Mouse (Mus musculus) liver, embryonic 11.5 days (tissue): ENCODE measurements around the gene Nans. TPM values are rescaled to one million over a fixed set of nuclear protein-coding genes. Genes with fewer than 3 reads are reported as not detected.
A peak's percentile ranks its signal among the peaks of the same experiment; 100 is the strongest.

ENCODE experiments used
- ATAC-seq: fragments of 200-750 bp; cut with Nextera tagmentation; replicated peaks from 2 replicates; pipeline ENCODE4 v1.8.0; 2017; ENCODE audit warnings: moderate number of reproducible peaks, mild to moderate bottlenecking, moderate TSS enrichment, moderate library complexity; ENCODE audit not compliant: low FRiP score
- DNase-seq: peaks from one replicate; pipeline ENCODE4 v3.0.0-alpha.2; 2017; ENCODE audit warnings: low spot score
- H3K27ac ChIP-seq: fragments of 300-500 bp; sonication (generic); 2 replicates; pipeline ENCODE4 v1.5.1; 2014; ENCODE audit warnings: mild to moderate bottlenecking, low read depth, low read length, control low read depth
- H3K27me3 ChIP-seq: fragments of 300-500 bp; sonication (generic); replicated peaks from 2 replicates; pipeline ENCODE4 v1.6.1; 2014; ENCODE audit warnings: low read length, mixed read lengths; ENCODE audit not compliant: control insufficient read depth, insufficient read depth
- H3K36me3 ChIP-seq: fragments of 300-500 bp; sonication (generic); 2 replicates; pipeline ENCODE4 v1.6.1; 2014; ENCODE audit warnings: mild to moderate bottlenecking, low read length, moderate library complexity, mixed read lengths; ENCODE audit not compliant: control insufficient read depth, insufficient read depth
- H3K4me1 ChIP-seq: fragments of 300-500 bp; sonication (generic); replicated peaks from 2 replicates; pipeline ENCODE4 v1.6.1; 2014; ENCODE audit warnings: low read length, mixed read lengths; ENCODE audit not compliant: control insufficient read depth, insufficient read depth
- H3K4me2 ChIP-seq: fragments of 300-500 bp; sonication (generic); 2 replicates; pipeline ENCODE4 v1.6.1; 2014; ENCODE audit warnings: mild to moderate bottlenecking, control low read depth, moderate library complexity
- H3K4me3 ChIP-seq: fragments of 300-500 bp; sonication (generic); 2 replicates; pipeline ENCODE4 v1.5.1; 2014; ENCODE audit warnings: low read depth, low read length, control low read depth
- H3K9ac ChIP-seq: fragments of 300-500 bp; sonication (generic); 2 replicates; pipeline ENCODE4 v1.6.1; 2014; ENCODE audit warnings: low read depth, low read length, control low read depth
- H3K9me3 ChIP-seq: fragments of 300-500 bp; sonication (generic); 2 replicates; pipeline ENCODE4 v1.6.1; 2016; ENCODE audit warnings: low read length, inconsistent platforms, mixed read lengths; ENCODE audit not compliant: control insufficient read depth
- WGBS: fragments of 180-500 bp; shearing (Covaris S2); extraction: QIAGEN DNeasy Blood & Tissue Kit; methylation state at CpG from one replicate; pipeline ENCODE4 v1.1.7; 2014; 5-methylcytosine and 5-hydroxymethylcytosine counted together
- polyA plus RNA-seq: library from polyadenylated mRNA; unstranded; fragments of >200 nt; fragmentation: Nextera tagmentation; extraction: Ambion mirVana; gene quantifications from 2 replicates; pipeline ENCODE4 v1.2.1, GENCODE M21; 2014

Gene Nans
- 108 and 109 TPM in 2 replicates for polyA plus RNA-seq

GRCm38 (mm10) chr4:46489028-46489925 lies at the start of gene Nans:
Nans (plus strand) TSS chr4:46489248.
- H3K27ac ChIP-seq, result peak within 1 kb of the TSS; percentile 49; the same call in 1 of the 2 replicates
- under 1% methylated on average over 58 of the region's 58 CpGs for whole genome bisulfite sequencing
- H3K4me2 ChIP-seq, result peak within 1 kb of the TSS; percentile 90
- H3K27me3 ChIP-seq, result no peaks in the 10 kb centered on the region
- H3K9me3 ChIP-seq, result no peaks in the 10 kb centered on the region
- peak within 1 kb of the TSS; percentile 76 for H3K4me3 ChIP-seq
- ATAC-seq (peak; percentile 96), DNase-seq (peak; percentile 94)
- peaks cover 14% of the 10 kb centered on the region for H3K4me1 ChIP-seq
- peak within 1 kb of the TSS; percentile 76 for H3K9ac ChIP-seq
- peaks cover 11% of the 10 kb centered on the region; the same call in 1 of the 2 replicates for H3K36me3 ChIP-seq

DNA sequence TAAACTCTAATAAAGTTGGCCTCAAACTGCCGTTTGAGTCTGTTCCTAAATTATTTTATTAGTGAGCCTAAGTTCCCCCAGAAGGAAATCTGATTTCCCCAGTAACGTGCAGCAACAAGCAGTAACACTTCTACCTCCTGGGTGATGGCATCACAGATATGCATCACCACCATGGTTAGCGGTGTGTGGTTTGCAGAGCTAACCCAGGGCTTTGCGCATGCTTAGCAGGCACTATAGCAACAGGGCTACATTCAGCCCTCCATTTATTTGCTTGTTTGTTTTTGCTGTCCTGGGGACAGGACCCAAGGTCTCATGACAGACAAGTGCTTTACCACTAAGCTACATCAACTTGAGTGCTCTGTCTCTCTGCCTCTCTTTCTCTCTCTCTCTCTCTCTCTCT lies 46.5 kb upstream of the Nans start:
- WGBS, result 68% methylated on average over 4 of the region's 4 CpGs
- Histone ChIP-seq H3K36me3 (no peaks in the 10 kb centered on the region), H3K9me3 (no peaks in the 10 kb centered on the region), H3K27ac (no peak overlapping the region), H3K4me1 (peaks cover 11% of the 10 kb centered on the region; the same call in 1 of the 2 replicates), H3K9ac (no peak overlapping the region), H3K4me3 (no peak overlapping the region), H3K27me3 (no peaks in the 10 kb centered on the region), H3K4me2 (no peak overlapping the region)
- DNase-seq (no peak), ATAC-seq (no peak)

- peaks cover 33% of the 10 kb centered on the region for H3K4me1 ChIP-seq
- H3K27ac ChIP-seq, result no peak overlapping the region
These were observed 43.7 kb upstream of the Nans start for GRCm38 (mm10) chr4:46445237-46445945.

DNA sequence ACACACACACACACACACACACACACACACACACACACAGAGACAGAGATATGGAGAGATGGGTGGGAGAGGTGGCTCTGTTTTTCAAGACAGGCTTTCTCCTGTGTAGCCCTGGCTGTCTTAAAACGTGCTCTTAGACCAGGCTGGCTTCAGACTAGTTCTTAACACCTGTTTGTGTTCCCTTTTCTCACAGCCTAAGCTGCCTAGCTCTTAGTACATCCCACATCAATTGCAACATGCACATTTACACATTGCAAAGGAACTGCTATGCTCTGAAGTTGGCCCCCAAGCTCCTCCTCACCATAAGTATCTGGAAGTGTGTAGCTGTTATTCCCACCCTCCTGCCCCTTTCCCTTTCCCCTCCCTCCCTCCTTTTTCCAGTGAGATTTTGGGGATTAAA lies 41.6 kb upstream of the Nans start:
- no peaks in the 10 kb centered on the region for H3K9me3 ChIP-seq
- DNase-seq (no peak), ATAC-seq (no peak)
- H3K9ac ChIP-seq, result peak overlapping the region; percentile 40; the same call in 1 of the 2 replicates
- H3K36me3 ChIP-seq, result no peaks in the 10 kb centered on the region
- WGBS, result 46% methylated on average over 1 of the region's 1 CpGs
- H3K4me1 ChIP-seq, result peaks cover 33% of the 10 kb centered on the region
- H3K4me2 ChIP-seq, result no peak overlapping the region
- H3K27ac ChIP-seq, result peak overlapping the region; percentile 38; the same call in 1 of the 2 replicates
- no peaks in the 10 kb centered on the region for H3K27me3 ChIP-seq
- H3K4me3 ChIP-seq, result no peak overlapping the region

More at GRCm38 (mm10) chr4:46445237-46445945, 43.7 kb upstream of the Nans start:
- no peaks in the 10 kb centered on the region for H3K27me3 ChIP-seq
- WGBS, result 69% methylated on average over 9 of the region's 9 CpGs
- H3K4me2 ChIP-seq, result no peak overlapping the region
- H3K4me3 ChIP-seq, result no peak overlapping the region
- no peaks in the 10 kb centered on the region for H3K36me3 ChIP-seq
- no peak for ATAC-seq
- H3K9me3 ChIP-seq, result no peaks in the 10 kb centered on the region
- H3K9ac ChIP-seq, result peak overlapping the region; percentile 13; the same call in 1 of the 2 replicates
- no peak for DNase-seq

DNA sequence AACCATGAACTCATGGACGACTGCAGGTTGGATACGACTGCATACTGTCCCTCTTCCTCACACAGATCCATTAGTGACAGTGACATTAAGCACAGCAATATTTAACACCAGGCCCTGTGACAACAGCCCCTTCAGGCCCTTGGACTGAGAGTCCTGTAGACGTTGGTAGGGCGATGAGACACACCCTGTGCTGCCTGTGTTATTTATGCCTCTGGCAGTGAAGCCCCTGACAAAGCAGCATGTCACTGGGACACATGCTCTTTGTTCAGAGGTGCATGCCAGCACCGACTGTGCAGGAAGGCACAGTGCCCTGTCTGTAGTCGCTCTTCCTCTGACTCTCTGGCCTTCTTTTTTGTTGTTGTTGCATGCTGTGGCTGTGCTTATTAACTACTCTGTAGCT lies 40.2 kb upstream of the Nans start:
- peak overlapping the region; percentile 85 for H3K27ac ChIP-seq
- DNase-seq (no peak), ATAC-seq (no peak)
- H3K9me3 ChIP-seq, result no peaks in the 10 kb centered on the region
- H3K9ac ChIP-seq, result peak overlapping the region; percentile 60
- H3K36me3 ChIP-seq, result no peaks in the 10 kb centered on the region
- peak overlapping the region; percentile 27 for H3K4me2 ChIP-seq
- 48% methylated on average over 6 of the region's 6 CpGs for WGBS
- no peaks in the 10 kb centered on the region for H3K27me3 ChIP-seq
- H3K4me1 ChIP-seq, result peaks cover 37% of the 10 kb centered on the region
- no peak overlapping the region for H3K4me3 ChIP-seq

GRCm38 (mm10) chr4:46450020-46450518 lies 39.0 kb upstream of the Nans start:
- DNase-seq (no peak), ATAC-seq (no peak)
- Histone ChIP-seq H3K9ac (peak overlapping the region; percentile 100), H3K27ac (peak overlapping the region; percentile 100), H3K4me2 (peak overlapping the region; percentile 84), H3K4me3 (peak overlapping the region; percentile 98), H3K36me3 (no peaks in the 10 kb centered on the region), H3K9me3 (no peaks in the 10 kb centered on the region), H3K27me3 (no peaks in the 10 kb centered on the region), H3K4me1 (peaks cover 49% of the 10 kb centered on the region)
- 29% methylated on average over 7 of the region's 7 CpGs for WGBS

DNA sequence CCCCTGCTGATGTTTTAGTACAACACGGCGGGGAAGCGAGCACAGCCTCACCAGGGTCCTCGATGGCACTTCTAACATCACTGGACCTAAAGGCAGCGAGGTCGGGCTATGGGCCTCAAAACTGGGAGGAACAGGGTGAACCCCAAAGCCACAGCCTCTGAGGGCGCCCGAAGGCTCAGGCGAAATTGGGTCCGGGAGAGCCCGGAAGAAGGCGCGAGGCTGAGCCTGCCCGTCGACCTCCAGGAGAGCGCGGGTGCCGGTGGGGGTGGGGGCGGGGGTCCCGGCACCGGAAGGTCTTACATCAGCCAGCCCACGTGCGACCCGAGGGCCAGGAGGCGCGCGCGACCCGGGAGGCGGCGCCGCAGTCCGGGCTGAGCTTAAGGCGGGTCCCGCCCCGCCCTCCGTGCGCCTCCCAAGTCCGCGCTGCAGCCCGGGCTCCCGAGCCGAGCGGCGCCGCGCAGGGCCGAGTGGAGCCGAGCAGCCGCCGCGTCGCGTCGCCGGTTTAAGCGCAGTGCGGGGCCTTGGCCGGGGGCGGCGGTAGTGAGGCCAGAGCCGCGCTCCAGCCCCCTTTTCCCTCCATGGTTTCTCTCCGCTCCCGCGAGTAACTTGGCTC lies 38.4 kb upstream of the Nans start, which contains the start of gene Anp32b:
Gene Anp32b (plus strand): TSS at position 384 of the 613 bp plus-strand sequence.
- H3K9me3 ChIP-seq, result no peaks in the 10 kb centered on the region
- H3K27me3 ChIP-seq, result no peaks in the 10 kb centered on the region
- peak within 1 kb of the TSS; percentile 95 for H3K4me2 ChIP-seq
- peak within 1 kb of the TSS; percentile 100 for H3K9ac ChIP-seq
- peak within 1 kb of the TSS; percentile 100 for H3K27ac ChIP-seq
- no peaks in the 10 kb centered on the region for H3K36me3 ChIP-seq
- DNase-seq, result peak; percentile 89
- peak; percentile 92 for ATAC-seq
- WGBS, result under 1% methylated on average over 46 of the region's 66 CpGs
- peak within 1 kb of the TSS; percentile 98 for H3K4me3 ChIP-seq
- peaks cover 53% of the 10 kb centered on the region for H3K4me1 ChIP-seq

DNA sequence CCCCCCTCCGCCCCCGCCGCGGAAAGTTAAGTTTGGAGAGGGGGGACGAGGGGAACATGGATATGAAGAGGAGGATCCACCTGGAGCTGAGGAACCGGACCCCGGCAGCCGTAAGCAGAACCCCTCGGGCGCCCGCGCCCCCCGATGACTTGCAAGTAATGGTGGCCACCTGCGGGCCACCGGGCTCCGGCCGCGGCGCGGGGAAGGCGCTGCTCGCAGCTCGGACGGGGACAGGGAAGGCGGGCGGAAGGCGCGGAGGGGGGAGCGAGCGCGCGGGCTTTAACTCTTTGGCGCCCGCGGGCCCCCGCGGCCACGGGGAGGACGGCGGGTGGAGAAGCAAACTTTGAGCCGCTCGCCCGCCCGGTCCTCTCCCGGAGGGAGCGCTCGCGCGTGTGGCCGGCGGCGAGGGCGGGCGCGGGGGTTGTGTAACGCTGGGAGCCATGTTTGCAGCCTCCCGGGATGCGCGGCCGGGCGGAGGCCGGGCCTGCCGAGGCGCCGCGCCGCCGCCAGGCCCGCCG lies 37.7 kb upstream of the Nans start:
- H3K4me1 ChIP-seq, result peaks cover 53% of the 10 kb centered on the region
- ATAC-seq, result peak; percentile 3; the same call in 1 of the 2 replicates

More for the DNA sequence above, 37.7 kb upstream of the Nans start:
- Histone ChIP-seq H3K27ac (peak overlapping the region; percentile 100), H3K9ac (peak overlapping the region; percentile 100), H3K4me2 (peak overlapping the region; percentile 95; the same call in 1 of the 2 replicates), H3K4me3 (peak overlapping the region; percentile 98), H3K9me3 (no peaks in the 10 kb centered on the region), H3K36me3 (no peaks in the 10 kb centered on the region), H3K27me3 (no peaks in the 10 kb centered on the region)
- DNase-seq, result no peak
- WGBS, result under 1% methylated on average over 62 of the region's 70 CpGs
